Mouse (Mus musculus) embryonic fibroblast, embryonic 13.5 days (primary cell): ENCODE data around the gene Ncor2.

Experiments
- CTCF ChIP-seq: IDR thresholded peaks from 2 replicates; pipeline ENCODE4 v1.5.1; 2011; ENCODE audit warnings: mild to moderate bottlenecking, control low read depth, low read length, moderate library complexity, borderline replicate concordance; ENCODE audit not compliant: insufficient read depth
- POLR2A ChIP-seq: IDR thresholded peaks from 2 replicates; pipeline ENCODE4 v1.6.1; 2011; ENCODE audit warnings: low read depth, mild to moderate bottlenecking, control low read depth, low read length, moderate library complexity

GRCm38 (mm10) chr5:125172831-125173615 is 6.0 kb downstream of the Ncor2 start:
- TF ChIP-seq CTCF, result no peak
- no peak for TF ChIP-seq POLR2A
